Mouse (Mus musculus) ovary, postnatal 36 days (tissue): Measurements from ENCODE around the gene 1110002E22Rik.

Experiments used
- DNase-seq: peaks from one replicate; pipeline ENCODE4 v3.0.0; 2022; ENCODE audit warnings: low spot score, mixed read lengths

The 1110002E22Rik gene

DNA sequence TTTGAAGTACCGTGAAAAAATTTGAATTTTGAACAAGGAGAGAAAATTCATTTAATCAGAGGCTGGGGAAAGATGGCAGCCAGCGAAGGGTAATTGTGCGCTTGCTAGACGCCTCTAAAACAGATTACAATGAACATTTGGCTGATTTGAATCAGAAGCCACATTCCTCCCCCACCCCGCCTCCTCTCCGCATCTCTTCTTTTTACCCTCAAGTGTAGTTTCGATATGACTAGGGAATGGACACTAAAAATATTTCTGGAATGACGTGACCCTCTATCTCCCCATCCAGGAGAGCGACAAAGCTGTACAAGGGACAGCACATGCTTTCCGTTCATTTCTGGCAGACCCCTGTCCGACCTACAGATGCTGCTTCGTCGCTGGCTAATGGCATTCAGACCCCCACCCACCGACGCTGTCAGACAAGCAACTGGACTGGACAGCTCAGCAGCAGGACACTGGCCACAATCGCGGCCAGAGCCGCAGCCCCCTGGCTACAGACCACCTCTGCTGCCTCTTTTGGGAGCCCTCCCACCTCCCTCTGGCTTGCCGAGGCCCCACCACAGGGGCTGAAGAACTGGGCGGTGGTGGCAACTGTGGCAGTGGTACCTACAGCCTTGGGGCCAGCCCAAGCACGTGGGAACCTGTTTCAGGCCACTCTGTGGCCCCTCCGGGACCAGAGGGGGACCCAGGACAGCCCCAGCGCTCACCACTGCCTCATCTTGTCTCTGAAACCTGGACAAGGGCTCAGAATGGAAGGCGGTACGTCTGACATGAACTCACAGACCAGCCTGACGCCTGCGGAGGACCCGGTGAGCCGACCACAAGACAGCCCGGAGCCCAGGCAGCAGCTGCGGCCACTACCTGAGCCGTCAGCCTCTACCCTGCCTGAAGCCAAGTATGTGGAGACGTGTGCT lies at the start of gene 1110002E22Rik:
1110002E22Rik (plus strand) TSS at position 321 of the 914 bp plus-strand sequence.
- DNase-seq: no peak

DNA sequence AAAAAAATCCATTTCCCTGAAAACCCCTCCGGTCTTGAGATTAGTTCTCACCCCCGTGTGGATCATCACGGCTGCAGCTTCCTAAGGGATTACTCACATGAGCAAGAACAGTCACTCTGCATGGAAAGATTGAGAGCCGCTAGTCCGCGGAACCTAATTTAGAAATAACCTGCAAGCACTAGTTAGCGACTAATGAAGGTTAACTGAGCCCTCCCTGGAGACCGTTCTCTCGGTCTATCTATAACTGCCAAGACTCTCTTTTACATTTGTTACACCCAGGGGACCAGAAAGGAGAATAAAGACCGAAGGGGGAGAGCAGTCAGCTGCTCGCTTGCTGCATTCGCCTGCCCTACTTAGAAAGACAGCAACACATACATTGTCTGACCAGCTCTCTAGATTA lies 48.0 kb upstream of the 1110002E22Rik start:
- no peak for DNase-seq

DNA sequence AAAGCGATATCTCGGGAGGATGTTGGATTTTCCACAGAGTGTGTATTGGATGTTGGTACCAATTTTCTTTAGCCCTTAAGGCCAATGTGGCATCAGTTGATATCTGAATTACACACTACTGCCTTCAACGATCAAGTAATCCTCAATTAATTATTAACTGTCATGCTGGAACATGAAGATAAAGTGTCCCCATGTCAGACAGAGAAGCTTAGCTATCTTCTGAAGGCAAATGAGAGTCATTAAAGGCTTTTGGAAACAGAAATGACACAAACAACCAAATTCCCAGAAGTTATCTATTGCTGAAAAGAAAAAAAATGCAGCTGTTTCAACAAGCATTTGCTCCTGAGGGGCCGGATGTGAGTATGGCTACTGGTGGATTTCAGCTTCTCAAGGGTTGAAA lies 42.8 kb upstream of the 1110002E22Rik start:
- DNase-seq: no peak

DNA sequence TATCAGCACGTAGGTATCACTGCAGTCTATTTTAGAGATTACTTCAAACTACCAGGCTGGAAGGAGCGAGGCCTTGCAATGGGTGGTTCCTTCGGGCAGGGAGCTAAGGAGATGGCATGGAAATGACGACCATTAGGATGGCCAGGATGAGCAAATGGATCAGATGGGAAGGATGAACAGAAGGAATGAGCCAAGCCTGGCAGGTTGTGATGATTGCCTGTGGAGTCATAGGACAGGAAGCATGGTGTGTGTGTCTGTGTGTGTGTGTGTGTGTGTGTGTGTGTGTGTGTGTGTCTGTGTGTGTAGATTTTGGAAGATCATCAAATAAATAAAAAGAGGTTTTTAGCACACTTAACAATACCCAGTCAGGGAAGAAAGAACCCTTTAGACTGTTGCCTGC lies 42.2 kb upstream of the 1110002E22Rik start:
- DNase-seq: no peak

DNA sequence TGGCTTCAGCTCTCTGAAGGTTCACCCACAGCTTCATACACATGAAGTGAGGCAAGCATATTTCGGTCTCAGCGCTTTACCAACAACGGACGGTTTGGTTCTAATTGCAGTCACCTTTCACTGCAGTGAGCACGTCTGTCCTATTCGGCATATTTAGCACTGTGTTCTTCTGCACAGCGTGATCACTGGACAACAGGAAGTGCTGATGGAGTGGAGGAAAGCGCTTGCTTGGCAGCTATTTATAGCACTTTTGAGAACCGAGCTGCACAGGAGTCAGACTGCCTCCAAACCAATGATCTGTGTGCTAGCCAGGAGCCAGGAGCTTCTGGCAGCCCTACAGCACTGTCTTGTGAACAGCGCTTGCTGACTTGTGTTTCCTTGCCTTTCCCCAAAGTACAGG lies 38.6 kb upstream of the 1110002E22Rik start:
- no peak for DNase-seq

DNA sequence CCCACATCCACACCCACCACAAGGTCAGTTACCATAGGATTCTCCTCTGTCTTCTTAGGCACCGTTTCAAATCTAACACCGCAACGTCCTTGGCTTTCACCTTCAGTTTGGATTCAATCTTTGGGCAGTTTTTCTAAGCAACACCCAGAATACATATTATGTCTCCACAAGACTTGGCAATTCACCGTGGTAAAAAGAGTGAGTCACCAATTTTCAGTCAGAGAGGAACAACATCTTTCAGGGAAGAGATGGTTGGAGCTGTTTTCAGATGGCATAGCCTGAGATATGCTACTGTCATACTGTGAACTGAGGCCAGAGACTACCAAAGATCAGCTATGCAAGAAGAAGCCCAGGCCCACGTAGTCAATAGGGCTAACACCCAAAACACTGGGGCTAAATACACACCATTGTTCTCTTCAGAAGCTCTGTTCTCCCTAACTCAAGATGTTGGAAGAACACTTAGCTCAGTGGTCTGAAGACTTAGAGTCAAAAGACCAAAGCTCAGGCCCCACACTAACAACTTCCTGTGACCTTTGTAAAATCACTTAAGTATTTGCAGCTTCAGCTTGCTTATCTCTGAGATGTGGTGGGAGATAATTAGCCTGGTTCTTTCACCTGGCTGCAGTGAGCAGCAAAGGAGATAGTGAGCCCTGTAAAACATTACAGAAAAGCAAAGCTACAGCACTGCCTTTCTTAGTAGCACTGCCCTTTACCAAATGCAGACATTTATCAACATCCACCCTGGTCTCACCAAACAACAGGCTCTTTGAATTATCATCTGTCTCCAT lies 37.1 kb upstream of the 1110002E22Rik start:
- no peak for DNase-seq

DNA sequence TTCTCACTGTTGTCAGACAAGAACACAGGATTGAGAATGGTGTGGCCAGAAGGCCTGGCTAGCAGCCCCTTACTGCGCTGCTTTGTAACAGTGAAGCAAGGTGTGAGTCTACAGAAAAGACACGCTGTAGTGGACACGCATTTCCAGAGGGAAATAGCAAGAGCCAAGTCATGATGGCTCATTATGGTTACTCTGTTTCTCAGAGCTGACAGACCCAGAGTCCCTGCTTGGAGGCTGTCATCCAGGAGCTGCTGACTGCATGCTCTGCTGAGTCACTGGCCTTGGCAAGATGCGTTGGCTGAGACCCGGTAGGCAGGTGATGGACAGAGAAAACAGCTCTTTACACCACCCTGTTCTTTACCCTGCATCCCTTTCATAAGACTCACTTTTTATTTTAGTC lies 35.5 kb upstream of the 1110002E22Rik start:
- peak; percentile 15 for DNase-seq

DNA sequence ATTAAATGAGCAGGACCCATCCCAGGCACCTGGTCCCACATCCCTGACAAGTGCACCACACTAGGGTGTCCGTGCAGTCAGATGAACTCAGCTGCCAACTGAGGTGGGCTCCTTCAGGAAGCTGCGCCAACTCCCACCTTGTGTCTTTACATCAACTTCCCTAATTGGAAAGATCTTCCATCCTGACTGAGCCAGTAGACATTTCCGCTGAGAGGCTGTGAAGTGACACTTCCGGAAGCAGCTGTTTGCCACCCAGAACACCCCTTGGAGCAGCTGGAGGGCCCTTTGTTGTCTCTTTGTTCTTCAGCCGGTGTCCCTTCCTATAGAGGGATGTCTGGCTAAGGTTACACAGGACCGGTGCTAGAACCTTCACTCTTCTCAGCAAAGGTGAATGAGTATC lies 34.3 kb upstream of the 1110002E22Rik start:
- DNase-seq: no peak

DNA sequence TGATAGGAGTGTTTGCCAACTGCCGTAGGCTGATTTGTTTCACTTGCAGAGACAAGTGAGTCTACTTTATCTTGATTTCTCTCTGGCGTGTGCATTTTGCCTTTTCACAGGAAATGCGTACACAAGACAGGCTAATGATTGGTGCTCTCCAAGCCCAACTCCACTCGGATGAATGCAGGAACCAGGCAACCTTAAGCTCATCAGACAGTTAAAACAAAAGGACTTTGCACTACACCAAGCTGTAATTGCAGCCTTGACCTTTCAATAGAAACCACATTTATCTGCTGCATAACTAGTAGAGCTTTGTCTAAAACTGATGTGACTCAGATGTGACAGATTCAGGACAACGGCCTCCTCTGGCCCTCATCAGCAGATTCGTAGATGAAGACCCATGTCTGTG lies 30.9 kb upstream of the 1110002E22Rik start:
- DNase-seq: no peak

DNA sequence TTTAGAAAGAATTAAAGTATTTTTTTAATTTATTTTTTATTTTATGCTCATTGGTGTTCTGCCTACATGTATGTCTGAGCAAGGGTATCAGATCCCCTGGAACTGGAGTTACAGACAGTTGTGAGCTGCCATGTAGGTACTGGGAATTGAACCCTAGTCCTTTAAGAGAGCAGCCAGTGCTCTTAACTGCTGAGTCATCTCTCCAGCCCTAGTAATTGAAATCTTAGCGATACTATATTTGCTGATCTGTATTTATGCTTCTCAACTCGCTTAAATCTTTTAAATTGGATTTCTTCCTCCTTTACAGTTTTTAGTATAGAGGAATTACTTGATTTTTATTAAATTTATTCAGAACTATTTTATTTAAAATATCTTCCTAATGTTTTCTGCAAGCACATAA lies 23.9 kb upstream of the 1110002E22Rik start:
- no peak for DNase-seq

DNA sequence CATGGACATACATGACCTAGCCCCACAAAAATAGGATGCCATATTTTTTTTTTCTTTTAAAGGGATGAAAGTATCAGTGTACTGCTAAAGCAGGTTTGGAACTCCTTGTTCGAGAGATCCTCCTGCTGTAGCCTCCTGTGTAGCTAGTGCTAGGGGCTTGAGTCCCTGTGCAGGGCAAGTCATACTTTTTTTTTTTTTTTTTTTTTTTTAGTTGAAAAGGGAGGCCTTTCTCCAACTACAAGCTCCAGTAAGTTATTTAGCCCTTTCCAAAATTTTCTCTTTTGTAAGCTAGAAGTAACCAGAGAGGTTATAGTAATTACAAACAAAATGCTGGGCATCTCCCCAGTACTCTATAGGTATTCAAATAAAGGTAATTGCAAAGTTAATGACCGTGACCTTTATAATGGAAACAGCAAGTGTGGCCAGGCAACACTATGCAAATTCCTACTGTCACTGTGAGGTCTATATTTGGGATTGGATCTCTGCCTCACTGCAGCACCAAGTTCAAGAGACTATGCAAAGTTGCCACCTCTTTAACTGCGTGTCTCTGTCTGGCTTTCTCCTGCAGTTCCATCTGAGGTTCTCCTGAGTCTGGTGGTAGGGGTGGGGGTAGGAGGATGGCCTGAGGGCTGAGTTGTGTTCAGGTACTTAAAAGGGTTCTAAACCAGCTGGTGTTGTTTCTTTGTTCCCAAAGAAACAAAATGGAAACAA lies 23.1 kb upstream of the 1110002E22Rik start:
- DNase-seq: no peak

DNA sequence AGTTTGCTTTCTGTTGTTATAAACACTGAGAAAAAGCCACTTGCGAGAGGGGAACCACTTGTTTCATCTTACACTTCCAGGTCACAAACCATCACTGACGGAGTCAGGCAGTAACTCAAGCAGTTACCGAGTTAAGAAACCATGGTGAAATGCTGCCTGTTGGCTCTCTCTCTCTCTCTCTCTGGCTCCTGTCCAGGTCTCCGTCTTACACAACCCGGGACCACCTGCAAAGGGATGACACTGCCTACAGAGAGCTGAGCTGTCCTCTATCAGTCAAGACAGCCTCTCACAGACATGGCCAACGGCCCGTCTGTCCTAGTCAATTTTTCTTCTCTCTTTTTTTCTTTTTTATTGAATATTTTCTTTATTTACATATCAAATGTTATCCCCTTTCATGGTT lies 21.5 kb upstream of the 1110002E22Rik start:
- no peak for DNase-seq

DNA sequence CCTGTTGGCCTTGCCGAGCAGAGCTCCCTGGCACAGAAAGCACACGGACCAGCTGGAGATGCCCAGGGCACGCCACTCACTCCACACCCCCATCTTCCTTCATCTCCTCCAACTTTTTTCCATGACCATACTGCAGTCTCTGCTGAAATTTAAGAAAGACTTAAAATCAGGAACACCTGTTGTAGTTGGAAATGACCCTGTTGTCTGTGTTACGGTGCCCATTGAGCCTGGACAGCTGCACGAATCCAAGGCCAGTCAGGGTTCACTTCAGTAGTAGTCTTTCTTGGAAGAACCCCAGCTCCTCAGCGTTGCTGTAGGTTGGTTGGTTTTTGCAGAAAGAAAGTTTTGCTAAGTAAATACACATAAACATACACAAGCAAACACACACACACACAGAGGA lies 15.3 kb upstream of the 1110002E22Rik start:
- DNase-seq: no peak

DNA sequence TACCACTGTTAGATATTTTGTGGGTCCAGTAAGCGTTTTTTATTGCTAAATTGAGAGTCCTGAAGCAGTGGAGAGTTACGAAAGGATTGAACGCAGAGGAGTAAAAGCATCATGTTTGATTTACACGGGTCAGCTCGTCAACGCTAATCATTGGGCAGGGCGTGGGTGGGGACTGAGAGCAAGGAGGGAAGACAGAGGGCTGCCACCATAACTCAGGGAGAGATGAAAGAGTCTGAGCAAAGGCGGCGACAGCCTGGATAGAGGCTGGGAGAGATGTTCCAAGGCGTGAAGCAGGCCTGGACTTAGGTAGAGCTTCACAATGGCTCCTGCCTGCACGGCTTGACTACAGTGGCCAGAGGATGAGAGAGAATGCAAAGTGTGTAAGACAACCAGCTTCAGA lies 14.1 kb upstream of the 1110002E22Rik start:
- DNase-seq: no peak

DNA sequence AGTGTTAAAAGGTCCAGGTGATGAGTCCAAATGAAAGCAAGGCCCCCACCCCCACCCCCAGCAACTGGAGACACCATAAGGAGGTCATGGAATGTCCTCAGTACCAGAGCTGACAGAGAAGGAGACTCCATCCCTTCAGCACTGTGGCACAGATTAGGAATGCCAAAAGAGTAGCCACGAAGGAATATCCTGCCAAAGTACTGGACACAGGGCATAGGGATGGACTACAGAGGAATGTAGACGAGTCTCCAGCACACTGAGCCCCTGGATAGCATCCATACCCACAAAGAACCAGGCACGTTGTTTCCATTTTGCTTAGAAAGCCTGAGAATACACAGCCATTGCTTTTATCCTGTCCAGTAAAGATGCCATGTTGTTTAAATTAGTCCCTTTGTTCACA lies 13.4 kb upstream of the 1110002E22Rik start:
- DNase-seq: no peak

DNA sequence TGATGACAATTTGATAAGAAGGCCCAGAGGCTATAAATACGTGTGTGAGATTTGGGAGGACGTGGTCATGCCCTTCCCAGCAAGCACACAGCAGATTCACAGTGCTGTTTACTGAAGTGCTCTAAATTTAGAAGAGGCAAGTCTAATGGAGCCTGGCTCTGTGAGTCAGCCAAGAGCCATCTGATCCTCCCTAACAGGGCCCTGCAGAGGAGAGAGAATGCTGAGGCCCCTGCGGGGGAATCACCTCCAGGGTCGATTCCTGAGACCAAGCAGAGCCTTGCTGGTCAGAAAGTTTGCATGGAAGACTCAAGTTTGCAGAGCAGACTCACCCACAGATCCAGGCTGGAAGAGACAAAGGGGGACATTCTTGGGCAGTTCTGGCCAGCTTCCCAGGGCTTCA lies 10.9 kb upstream of the 1110002E22Rik start:
- no peak for DNase-seq

DNA sequence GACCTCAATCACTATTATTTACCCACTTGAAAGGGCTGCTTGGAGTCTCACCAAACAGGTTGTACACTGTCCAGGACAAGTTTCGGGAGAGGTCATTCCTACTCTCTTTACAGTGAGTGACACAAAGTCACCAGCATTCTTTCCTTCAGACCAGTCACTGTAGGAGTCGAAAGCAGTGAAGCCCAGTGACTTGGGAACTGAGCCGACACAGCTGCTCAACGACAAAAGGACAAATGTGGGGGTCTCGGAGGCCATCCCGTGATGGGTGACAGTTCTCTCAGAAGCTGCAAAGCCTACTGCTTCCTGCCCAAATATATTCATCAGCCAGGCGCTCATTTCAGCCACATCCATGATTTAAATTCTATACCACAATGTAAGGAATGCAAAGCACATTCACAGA lies 7.9 kb upstream of the 1110002E22Rik start:
- no peak for DNase-seq

DNA sequence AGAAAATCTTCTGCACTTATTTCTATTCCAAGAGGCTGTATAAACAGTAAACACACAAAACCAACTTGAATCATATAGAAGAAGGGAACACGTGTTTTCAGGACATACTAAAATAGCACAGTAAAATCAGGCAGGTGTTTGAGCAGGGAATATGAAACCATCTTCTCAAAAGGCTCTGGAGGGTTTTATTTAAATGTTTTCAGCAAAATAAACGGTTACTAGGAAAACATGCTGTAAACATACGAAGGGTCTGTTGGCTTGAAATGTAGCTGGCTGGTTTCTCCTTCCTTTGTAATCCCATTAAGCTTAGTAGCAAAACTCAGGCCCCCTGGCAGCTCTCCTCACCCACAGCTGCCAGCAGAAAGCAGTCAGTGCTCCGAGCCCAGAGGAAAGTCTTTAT lies 6.6 kb upstream of the 1110002E22Rik start:
- DNase-seq: no peak

DNA sequence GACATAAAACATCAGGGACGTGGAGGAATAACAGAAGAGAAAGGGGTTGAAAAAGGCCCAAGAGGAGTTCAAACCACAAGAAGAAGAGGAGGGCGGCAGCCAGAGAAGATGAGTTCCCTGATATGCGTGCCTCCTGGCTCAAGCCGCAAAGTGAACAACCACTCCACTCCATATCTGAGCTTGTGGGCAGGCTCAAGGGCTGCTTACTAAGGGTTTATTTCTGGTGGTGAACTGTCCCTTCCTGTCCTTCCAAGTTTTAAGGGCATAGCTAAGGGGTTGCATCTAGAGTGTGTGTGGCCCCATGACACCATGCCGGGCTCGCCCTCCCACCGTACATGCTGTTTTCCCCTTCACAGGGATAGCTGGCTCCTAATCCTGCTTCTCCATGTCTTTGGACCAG lies 4.4 kb upstream of the 1110002E22Rik start:
- DNase-seq: no peak

DNA sequence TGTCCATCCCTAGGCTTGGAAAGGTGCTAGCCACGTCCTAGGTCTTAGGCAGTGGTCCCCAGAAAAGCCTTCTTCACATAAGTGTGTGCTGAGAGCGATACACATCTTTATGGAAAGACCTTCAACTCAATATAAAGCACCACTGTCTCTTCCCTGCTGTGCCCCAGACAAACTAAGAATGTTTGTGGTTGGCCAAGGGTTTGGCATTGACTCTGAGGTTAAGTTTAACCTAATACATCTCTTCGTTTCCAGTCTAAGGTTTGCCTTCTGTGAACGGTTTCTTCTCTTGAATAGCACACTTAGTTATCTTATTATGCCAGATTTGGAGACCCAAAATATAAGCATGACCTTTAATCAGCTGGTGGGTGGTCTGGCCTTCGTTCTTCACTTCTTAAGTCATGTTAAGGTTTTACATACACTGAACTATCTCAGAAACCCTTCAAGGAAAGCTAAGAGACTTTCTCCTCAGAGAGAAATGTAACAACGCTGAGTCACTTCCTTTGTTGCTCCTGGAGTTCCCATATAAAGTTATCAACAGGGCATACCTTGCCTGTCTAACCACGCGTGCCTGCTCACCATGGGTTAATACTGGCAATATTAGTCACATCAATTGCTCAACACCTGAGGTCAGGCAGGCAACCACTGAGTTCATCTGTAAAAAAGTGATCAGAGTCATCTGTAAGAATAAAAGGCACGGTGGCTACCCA lies 3.5 kb upstream of the 1110002E22Rik start:
- DNase-seq: no peak

DNA sequence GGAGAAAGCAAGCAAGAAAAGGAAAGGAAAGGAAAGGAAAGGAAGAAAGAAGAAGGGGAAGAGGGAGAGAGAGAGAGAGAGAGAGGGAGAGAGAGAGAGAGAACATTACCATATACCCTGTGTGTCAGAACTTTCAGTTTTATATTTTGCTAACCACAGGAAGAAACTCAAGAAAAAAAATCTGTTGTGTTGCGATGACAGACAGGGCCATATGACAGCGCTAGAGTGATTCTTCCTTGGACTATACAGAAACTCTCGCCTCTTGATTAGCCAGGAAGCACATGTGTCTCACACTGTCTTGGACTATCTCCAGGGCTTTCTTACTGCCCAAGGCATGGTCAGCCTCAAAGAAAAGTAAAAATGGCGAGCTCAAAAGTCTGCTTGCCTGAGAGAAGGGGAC lies 2.2 kb upstream of the 1110002E22Rik start:
- DNase-seq: no peak

DNA sequence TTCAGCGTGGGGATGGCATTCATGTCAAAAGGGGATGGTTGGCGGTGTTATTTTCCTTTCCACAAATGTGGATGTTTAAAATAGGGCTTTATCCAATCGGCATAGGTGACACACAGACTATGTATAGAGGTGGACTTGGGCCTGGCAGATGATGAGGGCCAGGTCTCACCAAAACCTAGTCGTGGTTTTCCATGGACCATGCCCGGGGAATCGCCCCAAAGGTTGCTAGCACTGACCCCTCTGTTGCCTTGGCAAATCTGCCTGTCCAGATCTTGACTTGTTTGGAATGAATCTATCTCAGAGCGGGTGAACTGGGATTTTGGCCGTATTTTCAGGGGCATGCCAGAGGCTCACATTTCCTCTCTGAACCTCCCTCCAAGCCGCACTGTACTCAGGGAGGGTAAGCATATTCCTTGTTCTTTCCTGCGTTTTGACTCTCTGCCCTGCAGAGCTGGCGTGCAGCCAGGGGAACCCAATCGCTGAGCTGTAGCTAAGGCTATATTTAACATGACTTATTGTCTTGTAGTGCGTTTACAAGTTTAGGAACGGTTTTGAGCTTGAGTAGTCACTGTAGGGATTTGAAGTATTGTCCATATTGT lies 1.0 kb upstream of the 1110002E22Rik start:
- peak; percentile 61 for DNase-seq
